Mouse (Mus musculus): Measurements from ENCODE around the gene L1td1.

Gene L1td1

DNA sequence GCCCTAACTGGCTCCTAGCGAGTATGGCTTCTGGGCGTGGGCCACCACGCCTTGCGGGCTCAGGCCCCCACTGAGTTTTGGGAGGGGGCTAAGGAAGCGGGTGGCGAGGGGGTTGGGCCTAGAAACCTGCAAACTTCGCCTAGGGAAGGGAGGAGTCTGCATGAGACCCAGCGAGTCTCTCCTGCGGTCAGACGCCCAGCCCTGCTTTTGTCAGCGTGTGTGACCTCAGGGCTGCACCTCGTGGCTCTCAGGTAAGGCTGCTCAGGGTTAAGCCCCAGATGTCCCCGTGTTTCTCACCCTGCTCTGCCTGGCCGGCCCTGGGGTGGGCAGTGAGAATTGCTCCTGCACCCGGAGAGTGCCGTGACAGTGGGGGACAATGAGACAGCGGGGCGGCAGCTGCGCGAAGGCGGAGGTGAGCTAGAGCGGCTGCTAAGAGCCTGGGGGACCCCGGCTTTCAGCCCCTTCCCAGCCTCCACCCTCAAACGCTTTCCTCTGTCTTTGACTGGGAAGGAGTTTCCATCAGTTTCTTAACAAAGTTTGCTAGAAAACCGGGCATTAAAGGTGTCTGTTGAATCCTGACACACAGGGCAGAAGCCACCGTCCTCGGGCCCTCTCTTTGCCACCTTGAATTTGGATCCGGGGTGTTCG lies at the start of gene L1td1:
Gene L1td1 (plus strand): TSS at position 145 of the 648 bp plus-strand sequence.
- in situ Hi-C loops (cut with MboI, MseI), result no loop called here

DNA sequence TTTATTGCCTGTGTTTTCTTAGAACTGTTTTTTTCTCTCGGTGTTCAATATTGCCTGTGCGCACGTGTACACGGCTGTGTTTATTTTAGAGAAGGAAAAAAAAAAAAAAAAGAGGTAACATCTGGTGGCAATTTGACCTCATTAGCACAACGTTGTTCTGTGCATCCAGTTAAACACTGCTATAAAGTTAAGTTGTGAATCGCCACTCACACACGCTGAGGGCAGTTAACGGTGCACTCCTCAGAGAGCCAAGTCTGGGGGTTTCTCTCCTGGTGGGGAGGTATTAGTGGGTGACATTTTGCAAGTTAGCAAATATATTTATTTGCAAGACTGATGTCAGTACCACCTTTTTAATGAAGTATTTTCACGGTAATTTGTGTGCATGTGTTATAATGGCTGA lies 49.0 kb upstream of the L1td1 start:
- in situ Hi-C loops (cut with MboI, MseI), result no loop called here

DNA sequence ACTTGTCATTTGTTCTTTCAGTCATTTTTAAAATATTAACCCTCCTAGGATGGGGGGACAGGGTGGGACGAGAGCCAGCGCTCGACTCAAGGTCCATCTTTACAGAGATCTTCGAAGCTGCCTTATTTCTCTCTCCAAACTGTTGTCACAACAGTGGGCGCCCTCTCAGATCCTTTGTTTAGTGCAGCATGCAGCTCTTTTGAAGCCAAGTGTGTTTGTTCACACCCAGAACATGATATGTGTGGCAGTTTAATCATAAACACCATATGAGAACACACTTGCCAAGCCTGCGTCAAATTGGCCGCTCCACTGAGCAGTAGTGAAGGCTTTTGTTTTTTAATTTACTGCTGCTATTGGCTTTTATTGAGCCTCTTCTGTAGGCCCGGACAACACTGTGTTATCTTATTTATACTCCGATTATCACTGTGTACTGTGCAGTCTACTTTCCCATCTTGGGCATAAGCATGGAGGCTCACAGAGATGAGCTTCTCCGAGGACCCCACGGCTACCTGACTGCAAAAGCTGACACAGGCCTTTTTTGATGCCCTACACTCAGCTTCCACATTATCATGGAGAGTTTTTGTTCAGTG lies 39.8 kb upstream of the L1td1 start:
- in situ Hi-C loops (cut with MboI, MseI), result no loop called here

DNA sequence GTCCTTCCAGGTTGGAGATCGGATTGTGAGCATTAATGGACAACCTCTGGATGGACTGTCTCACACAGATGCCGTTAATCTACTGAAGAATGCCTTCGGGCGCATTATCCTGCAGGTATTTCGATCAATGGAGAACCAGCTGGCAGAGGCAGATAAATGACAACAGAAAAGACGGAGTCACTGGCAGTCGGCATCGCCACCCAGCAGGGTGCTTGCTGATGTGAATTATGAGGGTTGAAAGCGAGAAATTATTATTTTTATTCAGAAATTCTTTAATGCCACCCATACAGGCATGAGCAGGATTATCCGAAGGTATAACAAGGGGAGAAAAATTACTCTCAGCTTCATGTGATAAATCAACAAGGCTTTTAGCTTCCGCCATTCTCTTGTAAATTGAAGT lies 38.4 kb upstream of the L1td1 start:
- in situ Hi-C loops (cut with MboI, MseI), result no loop called here

DNA sequence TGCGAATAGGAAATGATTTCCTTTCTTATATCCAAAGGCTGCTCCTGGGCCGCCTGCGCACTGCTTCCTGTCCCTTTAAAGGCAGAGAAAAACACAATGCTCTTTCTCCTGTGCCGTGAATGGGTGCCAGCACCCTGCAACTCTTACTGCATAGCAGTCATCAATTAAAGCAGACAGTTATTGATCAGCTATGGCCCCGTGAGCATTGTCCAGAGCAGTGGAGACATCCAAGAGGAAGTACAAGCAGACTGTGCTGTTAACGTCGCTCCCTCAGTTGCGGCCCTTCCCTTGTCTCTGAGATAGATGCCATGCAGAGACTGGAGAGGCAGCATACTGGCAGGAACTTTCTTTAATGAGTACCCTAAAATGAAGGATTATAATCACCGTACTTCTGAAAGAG lies 38.0 kb upstream of the L1td1 start:
- in situ Hi-C loops (cut with MboI, MseI), result no loop called here

DNA sequence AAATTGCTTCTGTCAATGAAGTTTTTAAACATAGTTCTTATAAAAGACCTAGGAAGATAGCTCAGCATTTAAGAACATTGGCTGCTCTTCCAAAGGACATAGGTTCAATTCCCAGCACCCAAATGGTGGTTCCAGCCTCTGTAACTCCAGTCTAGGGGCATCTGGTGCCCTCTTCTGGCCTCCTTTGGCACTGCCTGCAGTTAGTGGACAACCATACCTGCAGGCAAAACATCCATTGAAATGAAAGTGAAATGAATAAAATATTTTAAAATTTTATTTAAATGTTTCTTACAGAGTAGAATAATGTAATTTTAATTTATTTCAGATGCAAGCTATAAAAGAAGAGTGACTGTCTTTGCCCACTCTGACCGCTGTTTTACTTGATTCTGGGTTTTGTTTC lies 36.5 kb upstream of the L1td1 start:
- in situ Hi-C loops (cut with MboI, MseI), result no loop called here

DNA sequence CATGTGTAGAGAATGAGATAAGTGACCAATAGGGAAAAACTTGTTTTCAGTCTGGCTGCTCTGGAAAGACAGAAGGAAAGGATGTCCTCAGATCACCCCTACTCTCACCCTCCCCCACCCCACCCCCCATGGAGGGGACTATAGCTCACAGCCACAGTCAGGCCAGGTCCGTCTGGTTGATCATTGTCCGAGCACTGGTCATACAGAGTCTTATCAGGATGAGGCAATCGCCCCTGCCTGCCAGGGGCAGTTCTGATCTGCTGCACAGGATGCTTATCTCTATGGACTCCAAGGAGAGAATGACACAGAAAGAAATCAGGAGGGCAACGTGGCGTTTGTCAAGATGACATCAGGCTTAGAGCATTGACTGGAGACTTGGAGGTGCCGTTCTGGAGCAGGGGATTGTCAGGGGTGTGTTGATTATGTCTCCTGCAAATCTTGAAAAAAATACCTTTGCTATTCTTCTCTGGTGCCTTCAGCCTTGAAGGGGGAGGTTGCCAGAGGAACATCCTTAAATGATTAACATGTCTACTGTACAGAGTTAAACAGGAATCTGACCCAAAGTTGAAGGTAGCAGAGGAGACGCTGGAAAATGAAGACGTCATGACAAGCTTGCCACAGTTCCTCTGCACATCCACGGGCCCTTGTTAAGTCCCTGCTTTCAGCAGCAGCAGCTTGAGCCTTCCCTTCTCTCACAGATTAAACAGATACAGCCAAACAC lies 32.9 kb upstream of the L1td1 start:
- in situ Hi-C loops (cut with MboI, MseI), result no loop called here

DNA sequence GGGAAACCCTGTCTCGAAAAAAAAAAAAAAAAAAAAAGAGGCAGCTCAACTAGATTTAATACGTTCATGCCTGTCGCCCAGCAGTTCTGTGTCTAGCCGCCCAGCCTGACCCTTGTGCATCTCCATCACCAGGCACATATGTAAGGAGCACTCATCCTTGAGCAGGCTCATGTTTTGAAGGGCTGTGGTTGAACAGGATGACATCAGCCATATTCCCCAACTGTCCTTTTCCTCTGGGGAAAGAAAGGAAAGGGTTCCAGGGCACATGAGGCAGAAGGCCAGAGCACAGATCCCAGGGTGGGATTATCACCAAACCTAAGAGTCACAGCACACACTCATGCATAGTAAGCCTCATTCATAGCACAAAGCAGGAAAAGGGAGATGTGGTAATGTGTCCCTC lies 28.6 kb upstream of the L1td1 start:
- in situ Hi-C loops (cut with MboI, MseI), result no loop called here

DNA sequence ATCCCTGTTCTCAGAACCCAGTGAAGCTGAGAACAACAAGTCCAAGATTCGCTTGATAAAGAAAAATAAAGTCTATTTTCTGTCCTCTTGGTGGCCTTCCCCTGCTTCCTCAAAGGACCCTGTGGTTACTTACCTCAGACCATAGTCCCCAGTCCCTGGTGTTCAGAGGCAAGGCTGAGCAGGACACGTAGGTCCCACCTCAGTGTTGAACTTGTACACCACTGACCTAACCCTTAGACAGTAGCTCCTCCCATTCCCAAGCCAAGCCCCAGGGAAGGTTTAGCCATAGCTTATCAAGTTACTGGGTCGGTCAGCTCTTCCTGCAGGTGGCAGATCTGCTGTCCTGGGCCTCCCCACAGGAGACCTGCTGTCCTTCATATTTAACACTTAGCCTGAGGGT lies 27.6 kb upstream of the L1td1 start:
- in situ Hi-C loops (cut with MboI, MseI), result no loop called here

DNA sequence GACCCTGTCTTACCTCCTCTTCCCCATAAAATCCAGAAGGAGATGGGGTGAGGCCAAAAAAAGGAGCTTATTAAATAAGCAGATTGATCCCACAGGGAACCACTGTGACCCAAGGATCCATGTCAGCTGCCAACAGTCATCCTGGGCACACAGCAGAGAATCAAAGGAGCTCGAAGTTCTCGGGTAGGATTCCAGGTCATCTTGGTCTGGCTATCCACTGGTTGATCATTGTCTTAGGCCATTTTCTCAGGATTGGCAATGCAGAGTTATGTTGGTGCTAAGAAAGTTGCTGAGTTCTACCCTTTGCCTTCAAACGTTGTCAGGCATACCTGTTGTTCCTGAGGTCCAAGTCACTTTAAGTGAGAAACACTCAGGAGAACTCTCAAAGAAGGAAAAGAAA lies 26.4 kb upstream of the L1td1 start:
- in situ Hi-C loops (cut with MboI, MseI), result loop anchor here (5.0 kb wide), 1 partner anchor 198 kb away; no protein-coding TSS in a partner anchor

DNA sequence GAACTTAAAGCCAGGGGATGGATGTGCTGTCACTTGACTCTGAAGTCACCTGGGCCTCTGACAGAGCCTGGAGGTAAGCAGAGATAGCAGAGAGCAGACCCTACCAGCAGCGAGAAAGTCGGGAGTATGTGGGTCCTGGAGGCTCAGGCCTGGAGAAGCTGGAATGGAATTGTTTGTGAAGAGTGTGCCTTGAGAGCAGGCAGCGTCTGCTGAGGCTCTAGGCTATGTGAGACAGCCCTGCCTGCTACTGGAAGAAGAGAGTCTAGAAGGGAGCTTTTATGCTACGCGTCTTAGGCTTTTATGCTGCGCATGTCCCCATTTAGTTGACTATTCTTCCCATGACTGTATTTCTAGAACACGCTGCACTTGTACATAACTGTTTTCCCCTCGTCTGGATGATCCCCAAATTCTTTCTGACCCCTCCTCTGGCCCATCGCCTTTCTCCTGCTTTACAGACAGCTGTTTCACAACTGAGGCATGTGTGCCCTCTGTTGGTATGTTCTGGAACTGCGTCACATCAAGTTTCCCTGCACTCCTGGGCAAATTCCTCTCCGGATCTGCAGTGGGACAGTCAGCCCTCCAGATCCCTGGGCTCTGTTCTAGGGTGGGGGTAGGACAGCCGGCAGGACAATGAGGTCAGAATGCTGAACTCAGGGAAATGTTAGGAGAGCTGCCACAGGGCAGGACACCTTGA lies 24.2 kb upstream of the L1td1 start:
- in situ Hi-C loops (cut with MboI, MseI), result loop anchor here (5.0 kb wide), 1 partner anchor 200 kb away; no protein-coding TSS in a partner anchor

DNA sequence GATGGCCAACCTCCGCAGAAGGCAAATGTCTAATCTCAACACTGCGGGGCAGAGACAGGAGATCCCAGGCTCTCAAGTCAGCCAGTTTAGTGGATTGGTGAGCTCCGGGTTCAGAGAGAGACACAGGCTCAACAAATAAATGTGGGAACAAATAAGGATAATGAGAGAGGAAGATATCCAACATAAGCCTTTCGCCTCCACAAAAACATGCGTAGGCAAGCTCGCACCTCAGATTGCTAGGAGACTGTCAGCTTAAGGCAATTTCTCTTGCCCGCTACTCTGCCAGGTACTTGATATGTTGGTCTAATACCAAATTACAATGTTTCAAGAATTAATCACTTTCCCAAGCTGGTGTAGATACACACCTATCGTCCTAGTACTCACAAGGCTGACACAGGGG lies 15.6 kb upstream of the L1td1 start:
- in situ Hi-C loops (cut with MboI, MseI), result loop anchor here (10.0 kb wide), 1 partner anchor 174 kb away; no protein-coding TSS in a partner anchor

DNA sequence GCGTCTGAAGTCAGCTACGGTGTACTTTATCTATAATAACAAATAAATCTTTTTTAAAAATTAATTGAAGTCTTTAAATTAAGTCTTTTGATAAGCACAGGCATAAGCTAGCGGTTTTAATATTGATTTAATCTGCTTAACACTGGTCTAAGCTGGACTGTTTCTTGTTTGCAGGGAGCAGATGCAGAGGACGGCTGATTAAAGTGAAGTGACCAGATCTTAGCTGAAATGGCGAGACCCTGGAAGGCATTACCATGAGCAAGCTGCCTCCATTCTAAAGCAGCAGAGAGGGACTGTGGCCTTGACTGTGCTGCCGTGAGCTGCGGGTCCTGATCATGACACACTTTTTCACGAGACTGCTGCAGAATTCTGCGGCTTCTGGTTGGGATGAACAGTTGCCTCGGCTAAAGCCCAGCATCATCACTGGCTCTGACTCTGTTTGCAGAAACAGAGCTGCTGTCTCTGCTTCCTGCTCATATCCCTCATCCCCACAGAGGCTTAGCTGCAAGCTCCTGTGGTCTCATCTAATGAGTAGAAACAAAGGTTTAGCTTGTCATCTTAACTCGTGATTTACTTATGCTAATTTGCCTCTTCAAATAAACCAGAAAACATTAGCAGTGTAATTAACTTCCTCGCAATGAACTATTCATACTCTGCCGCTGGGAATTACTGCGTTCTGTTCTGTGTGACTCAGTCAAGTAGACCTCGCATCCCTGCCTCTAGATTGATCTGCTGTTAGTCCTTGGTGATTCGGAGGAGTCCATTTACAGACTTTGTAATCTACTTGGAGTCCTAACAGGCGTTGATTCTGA lies 8.6 kb upstream of the L1td1 start:
- in situ Hi-C loops (cut with MboI, MseI), result loop anchor here (10.0 kb wide), 1 partner anchor 167 kb away; no protein-coding TSS in a partner anchor

DNA sequence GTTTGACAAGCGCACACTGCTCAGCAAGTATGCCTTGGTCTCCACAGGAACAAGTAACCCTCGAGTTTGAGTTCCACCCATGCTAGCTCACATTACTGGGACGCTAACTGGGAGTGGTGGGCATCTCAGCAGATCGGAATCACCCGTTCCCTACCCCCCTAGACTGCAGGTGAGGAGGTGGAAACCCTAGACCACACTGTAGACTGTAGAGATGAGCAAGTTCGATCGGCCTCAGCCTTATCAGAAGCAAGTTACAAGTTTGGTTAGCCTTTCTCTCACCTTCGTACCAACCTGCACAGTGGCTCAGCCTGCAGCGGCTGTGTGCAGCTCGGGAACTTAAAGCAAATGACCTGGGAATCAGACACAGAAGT lies 8.0 kb upstream of the L1td1 start:
- in situ Hi-C loops (cut with MboI, MseI), result loop anchor here (10.0 kb wide), 1 partner anchor 166 kb away; no protein-coding TSS in a partner anchor

DNA sequence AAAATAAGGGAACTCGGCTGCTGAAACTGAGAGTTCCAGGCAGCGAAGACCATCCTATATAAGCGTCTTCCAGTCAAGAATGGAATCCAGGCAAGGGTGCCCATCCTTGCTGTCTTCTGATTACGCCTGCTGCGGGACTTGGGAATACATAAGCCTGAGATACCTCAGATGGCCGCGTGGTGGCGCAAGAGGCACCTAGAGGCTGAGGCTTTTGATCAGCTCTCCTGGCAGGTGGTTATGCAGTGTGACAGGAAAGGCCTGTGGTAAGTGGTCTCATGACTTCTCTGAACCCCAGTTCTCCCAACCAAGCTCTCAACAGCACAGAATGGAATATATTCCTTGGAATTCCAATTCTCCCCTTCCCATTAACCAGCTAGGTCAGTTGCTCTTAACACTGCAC lies 4.1 kb upstream of the L1td1 start:
- in situ Hi-C loops (cut with MboI, MseI), result loop anchor here (5.0 kb wide), 1 partner anchor 460 kb away; no protein-coding TSS in a partner anchor

DNA sequence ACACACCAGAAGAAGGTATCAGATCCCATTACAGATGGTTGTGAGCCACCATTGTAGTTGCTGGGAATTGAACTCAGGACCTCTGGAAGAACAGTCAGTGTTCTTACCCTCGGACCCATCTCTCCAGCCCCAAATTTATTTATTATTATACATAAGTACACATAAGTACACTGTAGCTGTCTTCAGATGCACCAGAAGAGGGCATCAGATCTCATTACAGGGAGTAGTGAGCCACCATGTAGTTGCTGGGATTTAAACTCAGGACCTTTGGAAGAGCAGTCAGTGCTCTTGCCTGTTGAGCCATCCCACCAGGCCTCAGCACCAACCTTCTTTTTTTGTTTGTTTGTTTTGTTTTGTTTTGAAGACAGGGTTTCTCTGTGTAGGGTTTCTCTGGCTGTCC lies 1.9 kb upstream of the L1td1 start:
- in situ Hi-C loops (cut with MboI, MseI), result loop anchor here (5.0 kb wide), 1 partner anchor 458 kb away; no protein-coding TSS in a partner anchor

DNA sequence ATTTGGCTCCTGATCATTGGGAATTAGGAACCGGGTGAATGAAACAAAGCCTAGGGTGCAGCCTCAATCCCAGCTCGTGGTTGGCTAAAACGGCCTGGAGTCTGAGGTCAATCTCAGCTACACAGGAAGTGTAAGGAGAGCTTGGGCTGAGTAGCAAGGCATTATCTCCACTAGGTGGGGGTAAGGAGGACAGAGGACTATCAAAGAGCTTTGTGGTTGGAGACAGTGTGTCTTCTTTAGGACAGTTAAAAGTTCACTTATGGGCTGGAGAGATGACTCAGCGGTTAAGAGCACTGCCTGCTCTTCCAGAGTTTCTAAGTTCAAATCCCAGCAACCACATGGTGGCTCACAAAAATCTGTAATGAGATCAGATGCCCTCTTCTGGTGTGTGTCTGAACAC lies 1.1 kb upstream of the L1td1 start:
- in situ Hi-C loops (cut with MboI, MseI), result no loop called here

DNA sequence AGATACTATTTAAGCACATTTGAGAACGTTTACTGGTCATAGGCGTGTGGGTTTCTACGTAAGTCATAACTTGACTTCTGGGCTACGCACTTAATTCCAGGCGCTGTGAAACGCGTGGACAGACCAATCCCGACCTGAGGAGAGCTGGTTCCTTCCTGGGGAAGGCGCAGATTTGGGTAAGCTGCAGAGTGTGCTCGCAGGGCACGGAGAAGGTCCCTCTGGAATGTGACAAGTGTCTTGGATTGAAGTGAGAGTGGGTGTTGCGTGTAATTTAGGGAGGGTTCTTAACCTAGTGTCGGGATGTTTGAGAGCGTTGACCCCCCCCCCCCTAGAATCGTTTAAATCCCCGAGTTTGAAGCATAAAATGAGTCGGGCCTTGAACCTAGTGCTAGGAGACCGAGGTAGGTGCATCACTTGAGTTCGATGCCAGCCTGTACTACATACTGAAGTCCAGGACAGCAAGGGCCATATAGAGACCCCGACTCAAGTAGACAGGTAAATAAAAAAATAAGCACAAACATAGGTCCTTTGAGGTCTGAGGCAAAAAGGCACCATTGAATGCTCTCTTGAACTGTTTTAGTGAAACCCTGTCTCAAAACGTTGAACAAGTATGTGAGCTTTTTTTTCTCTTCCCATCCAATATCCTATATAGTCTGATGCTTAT lies 893 bp downstream of the L1td1 start:
- in situ Hi-C loops (cut with MboI, MseI), result no loop called here

DNA sequence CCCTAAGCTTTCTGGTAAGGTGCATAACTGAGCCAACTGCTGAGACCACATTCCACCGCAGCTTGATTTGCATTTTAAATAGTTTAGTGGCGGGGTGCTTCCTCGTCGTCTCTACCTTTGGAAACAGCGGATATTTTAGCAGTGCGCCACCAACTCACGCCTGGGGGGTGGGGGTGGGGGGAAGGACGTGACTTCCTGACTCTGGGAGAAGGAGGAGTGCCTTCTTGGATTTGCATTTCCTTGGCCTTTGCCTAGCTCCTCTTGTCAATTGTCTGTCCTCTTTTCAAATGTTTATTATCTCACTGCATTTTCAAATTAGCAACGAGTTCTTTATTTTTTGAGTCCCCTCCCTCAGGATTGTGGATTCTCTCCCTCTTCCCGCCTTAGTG lies 1.4 kb downstream of the L1td1 start:
- in situ Hi-C loops (cut with MboI, MseI), result no loop called here

DNA sequence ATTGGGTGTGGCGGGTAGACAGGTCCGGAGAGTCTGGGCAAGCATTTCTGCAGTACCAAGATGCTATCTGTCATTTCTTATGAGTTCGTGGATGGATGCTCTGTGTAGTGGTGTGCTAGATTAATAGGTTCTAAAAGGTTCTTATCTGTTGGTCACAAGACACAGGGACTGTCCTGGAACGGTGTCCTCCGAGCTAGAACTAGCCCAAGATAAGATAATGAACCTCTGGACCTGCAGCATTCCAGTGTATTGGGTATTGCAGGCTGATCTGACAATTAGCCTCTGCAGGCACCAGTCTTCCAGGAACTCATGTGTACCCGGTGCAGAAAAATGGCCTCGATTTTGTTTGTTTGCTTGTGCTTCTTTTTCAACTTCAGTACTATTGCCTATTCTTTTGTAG lies 2.2 kb downstream of the L1td1 start:
- in situ Hi-C loops (cut with MboI, MseI), result no loop called here

DNA sequence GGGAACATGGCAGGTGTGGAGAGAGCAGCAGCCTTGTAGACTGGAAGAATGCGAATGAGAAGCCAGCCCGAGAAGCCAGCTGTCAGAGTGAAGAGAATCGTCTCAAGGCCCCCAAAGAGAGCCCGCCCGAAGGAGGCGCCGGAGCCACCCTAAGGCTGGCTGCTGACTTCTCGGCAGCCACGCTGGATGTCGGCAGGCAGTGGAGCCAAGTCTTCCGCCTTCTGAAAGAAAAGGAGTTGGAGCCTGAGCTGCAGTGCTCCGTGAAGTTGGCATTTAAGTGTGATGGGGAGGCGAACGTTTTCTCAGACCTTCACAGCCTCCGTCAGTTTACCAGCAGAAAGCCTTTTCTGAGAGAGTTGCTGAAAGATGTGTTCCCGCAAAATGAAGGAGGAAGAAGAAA lies 7.1 kb downstream of the L1td1 start:
- in situ Hi-C loops (cut with MboI, MseI), result no loop called here

Data from T-helper 1 cell (primary cell).